Mouse (Mus musculus) neural tube, embryonic 14.5 days (tissue): ENCODE measurements around the gene Zfand2b. TPM values are rescaled to one million over a fixed set of nuclear protein-coding genes. Genes with fewer than 3 reads are reported as not detected.

Source experiments
- ATAC-seq: fragments of 200-750 bp; cut with Nextera tagmentation; 2 replicates; pipeline ENCODE4 v1.8.0; 2017; ENCODE audit warnings: low read depth, mild to moderate bottlenecking, moderate TSS enrichment, moderate library complexity
- H3K27ac ChIP-seq: fragments of 300-500 bp; sonication (generic); 2 replicates; pipeline ENCODE4 v1.5.1; 2014; ENCODE audit warnings: low read depth, mild to moderate bottlenecking, control low read depth, low read length, moderate library complexity, mixed read lengths
- H3K27me3 ChIP-seq: fragments of 300-500 bp; sonication (generic); 2 replicates; pipeline ENCODE4 v1.6.1; 2014; ENCODE audit warnings: low read length; ENCODE audit not compliant: control insufficient read depth, insufficient read depth
- H3K36me3 ChIP-seq: fragments of 300-500 bp; sonication (generic); 2 replicates; pipeline ENCODE4 v1.6.1; 2014; ENCODE audit warnings: low read length, mixed read lengths; ENCODE audit not compliant: control insufficient read depth, insufficient read depth
- H3K4me1 ChIP-seq: fragments of 300-500 bp; sonication (generic); 2 replicates; pipeline ENCODE4 v1.6.1; 2014; ENCODE audit warnings: low read length; ENCODE audit not compliant: control insufficient read depth, insufficient read depth
- H3K4me2 ChIP-seq: fragments of 300-500 bp; sonication (generic); 2 replicates; pipeline ENCODE4 v1.6.1; 2014; ENCODE audit warnings: mild to moderate bottlenecking, low read depth, low read length, control low read depth
- H3K4me3 ChIP-seq: fragments of 300-500 bp; sonication (generic); 2 replicates; pipeline ENCODE4 v1.5.1; 2014; ENCODE audit warnings: low read depth, low read length, control low read depth, mixed read lengths
- H3K9ac ChIP-seq: fragments of 300-500 bp; sonication (generic); replicated peaks from 2 replicates; pipeline ENCODE4 v1.6.1; 2014; ENCODE audit warnings: low read depth, mild to moderate bottlenecking, control low read depth, low read length, mixed read lengths
- H3K9me3 ChIP-seq: fragments of 300-500 bp; sonication (generic); 2 replicates; pipeline ENCODE4 v1.6.1; 2016; ENCODE audit warnings: low read length; ENCODE audit not compliant: control insufficient read depth
- WGBS: fragments of 180-500 bp; shearing (Covaris S2); extraction: QIAGEN DNeasy Blood & Tissue Kit; methylation state at CpG from one replicate; pipeline ENCODE4 v1.1.7; 2014; 5-methylcytosine and 5-hydroxymethylcytosine counted together
- polyA plus RNA-seq: library from polyadenylated mRNA; unstranded; fragments of >200 nt; fragmentation: Nextera tagmentation; extraction: Ambion mirVana; gene quantifications from 2 replicates; pipeline ENCODE4 v1.2.1, GENCODE M21; 2014

Zfand2b gene
- polyA plus RNA-seq, 1 experiment from 2014 or later = 33.1 TPM

DNA sequence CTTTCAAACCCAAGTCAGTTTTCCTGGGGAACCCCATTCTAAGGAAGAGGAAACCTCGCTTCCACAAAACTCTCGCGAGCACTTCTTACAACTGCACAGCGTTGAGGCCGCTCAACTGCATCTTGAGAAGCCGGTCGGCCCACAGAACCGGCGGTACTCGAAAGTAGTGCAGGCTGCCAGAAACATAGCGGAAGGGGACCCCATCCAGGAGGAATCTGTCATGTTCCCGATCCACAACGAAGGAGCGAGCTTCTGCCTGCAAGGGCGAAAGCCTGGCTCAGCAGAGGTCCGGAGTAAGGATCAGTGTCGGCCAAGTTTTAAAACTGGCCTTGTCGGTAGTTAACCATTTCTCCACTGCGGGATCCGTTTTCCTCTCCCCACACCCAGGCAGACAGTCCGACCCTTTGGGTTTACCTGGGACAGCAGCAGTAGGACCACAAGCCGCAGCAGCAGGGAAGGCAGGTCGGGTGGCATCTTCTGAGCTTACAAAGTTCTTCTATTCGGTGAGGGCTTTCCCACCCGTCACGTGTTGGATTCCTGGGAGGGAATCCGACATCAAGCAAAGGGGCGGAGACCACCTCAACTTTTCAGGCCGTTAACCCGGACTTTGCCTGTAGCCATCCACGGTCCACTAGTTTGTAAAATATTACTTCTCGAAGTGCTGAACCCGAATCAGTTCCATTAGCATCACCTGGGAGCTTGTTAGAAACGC is 40.7 kb downstream of the Zfand2b start:
- no peak overlapping the region for H3K27ac ChIP-seq
- H3K4me3 ChIP-seq = peak overlapping the region; percentile 20
- peak overlapping the region; percentile 32 for H3K4me2 ChIP-seq
- H3K27me3 ChIP-seq = no peaks in the 10 kb centered on the region
- peaks cover 17% of the 10 kb centered on the region; the same call in 1 of the 2 replicates for H3K4me1 ChIP-seq
- peak overlapping the region; percentile 25; the same call in 1 of the 2 replicates for H3K9ac ChIP-seq
- WGBS = 16% methylated on average over 34 of the region's 34 CpGs
- H3K9me3 ChIP-seq = no peaks in the 10 kb centered on the region
- ATAC-seq = no peak
- H3K36me3 ChIP-seq = peaks cover 8% of the 10 kb centered on the region

GRCm38 (mm10) chr1:75210136-75211087 is 42.0 kb downstream of the Zfand2b start, which contains the start of the genes Glb1l and Stk16:
TSS of gene Glb1l (minus strand) at chr1:75210813.
TSS of gene Stk16 (plus strand) at chr1:75210838.
- H3K36me3 ChIP-seq = peaks cover 18% of the 10 kb centered on the region
- H3K27ac ChIP-seq = 0 out of 2 replicates have a peak within 1 kb of the TSS, but pooled peaks have one; percentile 39
- 7% methylated on average over 42 of the region's 42 CpGs for WGBS
- peak within 1 kb of the TSS; percentile 95 for H3K4me2 ChIP-seq
- H3K9ac ChIP-seq = peak within 1 kb of the TSS; percentile 88
- peaks cover 17% of the 10 kb centered on the region; the same call in 1 of the 2 replicates for H3K4me1 ChIP-seq
- peak within 1 kb of the TSS; percentile 94 for H3K4me3 ChIP-seq
- H3K27me3 ChIP-seq = no peaks in the 10 kb centered on the region
- H3K9me3 ChIP-seq = no peaks in the 10 kb centered on the region
- peak; percentile 95 for ATAC-seq

GRCm38 (mm10) chr1:75211141-75211708 is 42.8 kb downstream of the Zfand2b start:
- peaks cover 18% of the 10 kb centered on the region for H3K36me3 ChIP-seq
- 14% methylated on average over 17 of the region's 17 CpGs for WGBS
- no peak overlapping the region for H3K27ac ChIP-seq
- H3K9ac ChIP-seq = peak overlapping the region; percentile 88
- H3K4me2 ChIP-seq = peak overlapping the region; percentile 95
- H3K4me1 ChIP-seq = peaks cover 17% of the 10 kb centered on the region; the same call in 1 of the 2 replicates
- peak; percentile 13; the same call in 1 of the 2 replicates for ATAC-seq
- no peaks in the 10 kb centered on the region for H3K9me3 ChIP-seq
- H3K27me3 ChIP-seq = no peaks in the 10 kb centered on the region
- H3K4me3 ChIP-seq = peak overlapping the region; percentile 94

DNA sequence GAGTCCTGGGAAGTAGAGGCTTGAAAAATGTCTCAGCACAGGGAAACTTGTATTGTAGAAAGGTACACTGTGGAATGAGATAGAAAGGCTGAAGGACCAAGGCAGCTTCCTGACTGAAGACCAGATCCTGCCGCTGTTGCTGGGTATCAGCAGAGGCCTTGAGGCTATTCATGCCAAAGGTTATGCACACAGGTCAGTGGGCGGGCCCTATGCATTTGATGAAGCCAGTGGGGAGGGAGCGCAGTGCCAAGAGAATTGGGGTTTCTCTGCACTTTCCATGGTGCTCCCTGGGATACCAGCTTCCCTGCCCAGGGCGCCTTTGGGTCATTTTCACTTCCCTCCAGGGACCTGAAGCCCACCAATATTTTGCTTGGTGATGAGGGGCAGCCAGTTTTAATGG is 44.1 kb downstream of the Zfand2b start:
- Histone ChIP-seq H3K27ac (no peak overlapping the region), H3K9me3 (no peaks in the 10 kb centered on the region), H3K4me3 (no peak overlapping the region), H3K27me3 (peaks cover 8% of the 10 kb centered on the region), H3K4me1 (peaks cover 17% of the 10 kb centered on the region; the same call in 1 of the 2 replicates), H3K9ac (no peak overlapping the region), H3K4me2 (no peak overlapping the region), H3K36me3 (peaks cover 18% of the 10 kb centered on the region)
- WGBS = 81% methylated on average over 4 of the region's 4 CpGs
- ATAC-seq = no peak

- Histone ChIP-seq H3K9ac (no peak overlapping the region), H3K4me1 (peaks cover 17% of the 10 kb centered on the region), H3K4me3 (no peak overlapping the region), H3K36me3 (peaks cover 18% of the 10 kb centered on the region), H3K27ac (no peak overlapping the region), H3K27me3 (peaks cover 8% of the 10 kb centered on the region), H3K9me3 (no peaks in the 10 kb centered on the region), H3K4me2 (no peak overlapping the region)
- WGBS = 90% methylated on average over 7 of the region's 7 CpGs
- ATAC-seq = no peak
Measured at GRCm38 (mm10) chr1:75213096-75213495, 44.6 kb downstream of the Zfand2b start.

DNA sequence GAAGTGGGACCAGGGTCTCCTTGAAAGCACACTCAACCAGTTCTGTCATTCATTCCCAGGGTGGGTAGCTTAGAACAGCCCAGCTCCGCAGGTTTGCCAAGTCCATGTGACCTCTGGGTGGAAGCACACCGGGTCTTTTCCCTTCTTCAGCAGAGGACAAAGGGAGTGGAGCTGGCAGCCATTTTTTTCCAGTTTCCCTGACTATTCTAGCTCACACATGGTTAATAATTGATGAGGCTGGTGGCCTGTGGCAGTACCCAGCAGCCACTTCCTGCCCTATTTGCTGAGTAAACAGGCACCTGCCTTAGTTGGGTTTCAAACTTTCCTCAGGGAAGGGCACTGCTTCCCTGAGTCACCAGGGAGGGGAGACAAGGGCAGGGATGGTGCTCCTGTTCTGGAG is 46.0 kb downstream of the Zfand2b start:
- 74% methylated on average over 2 of the region's 2 CpGs for WGBS
- Histone ChIP-seq H3K4me3 (no peak overlapping the region), H3K4me2 (no peak overlapping the region), H3K27me3 (peaks cover 18% of the 10 kb centered on the region), H3K4me1 (peaks cover 25% of the 10 kb centered on the region), H3K9me3 (no peaks in the 10 kb centered on the region), H3K27ac (no peak overlapping the region), H3K9ac (no peak overlapping the region), H3K36me3 (peaks cover 18% of the 10 kb centered on the region)
- no peak for ATAC-seq

- no peak overlapping the region for H3K4me2 ChIP-seq
- no peaks in the 10 kb centered on the region for H3K9me3 ChIP-seq
- no peak overlapping the region for H3K9ac ChIP-seq
- H3K27me3 ChIP-seq = peaks cover 19% of the 10 kb centered on the region
- peaks cover 25% of the 10 kb centered on the region for H3K4me1 ChIP-seq
- no peak overlapping the region for H3K27ac ChIP-seq
- 72% methylated on average over 5 of the region's 5 CpGs for WGBS
- H3K36me3 ChIP-seq = peaks cover 18% of the 10 kb centered on the region
- no peak overlapping the region for H3K4me3 ChIP-seq
- no peak for ATAC-seq
Measured at GRCm38 (mm10) chr1:75214886-75215285, 46.4 kb downstream of the Zfand2b start.

DNA sequence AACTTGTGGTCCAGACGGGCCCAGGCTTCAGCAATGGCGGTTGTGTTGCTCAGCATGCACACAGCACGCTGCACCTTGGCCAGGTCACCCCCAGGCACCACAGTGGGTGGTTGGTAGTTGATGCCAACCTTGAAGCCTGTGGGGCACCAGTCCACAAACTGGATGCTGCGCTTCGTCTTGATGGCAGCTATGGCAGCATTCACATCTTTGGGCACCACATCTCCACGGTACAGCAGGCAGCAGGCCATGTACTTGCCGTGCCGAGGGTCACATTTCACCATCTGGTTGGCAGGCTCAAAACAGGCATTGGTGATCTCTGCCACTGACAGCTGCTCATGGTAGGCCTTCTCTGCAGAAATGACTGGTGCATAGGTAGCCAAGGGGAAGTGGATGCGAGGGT is 47.3 kb downstream of the Zfand2b start:
- WGBS = 93% methylated on average over 9 of the region's 9 CpGs
- no peak overlapping the region for H3K9ac ChIP-seq
- H3K27ac ChIP-seq = no peak overlapping the region
- peaks cover 18% of the 10 kb centered on the region for H3K36me3 ChIP-seq
- peaks cover 26% of the 10 kb centered on the region for H3K27me3 ChIP-seq
- H3K9me3 ChIP-seq = no peaks in the 10 kb centered on the region
- no peak overlapping the region for H3K4me3 ChIP-seq
- no peak for ATAC-seq
- peaks cover 20% of the 10 kb centered on the region for H3K4me1 ChIP-seq
- no peak overlapping the region for H3K4me2 ChIP-seq
